Mouse (Mus musculus) ovary, adult 18-20 months (tissue): ENCODE measurements around the gene Ywhae.

Source experiments
- DNase-seq: peaks from one replicate; pipeline ENCODE4 v3.0.0; 2022; ENCODE audit warnings: low spot score, mixed read lengths

The Ywhae gene

DNA sequence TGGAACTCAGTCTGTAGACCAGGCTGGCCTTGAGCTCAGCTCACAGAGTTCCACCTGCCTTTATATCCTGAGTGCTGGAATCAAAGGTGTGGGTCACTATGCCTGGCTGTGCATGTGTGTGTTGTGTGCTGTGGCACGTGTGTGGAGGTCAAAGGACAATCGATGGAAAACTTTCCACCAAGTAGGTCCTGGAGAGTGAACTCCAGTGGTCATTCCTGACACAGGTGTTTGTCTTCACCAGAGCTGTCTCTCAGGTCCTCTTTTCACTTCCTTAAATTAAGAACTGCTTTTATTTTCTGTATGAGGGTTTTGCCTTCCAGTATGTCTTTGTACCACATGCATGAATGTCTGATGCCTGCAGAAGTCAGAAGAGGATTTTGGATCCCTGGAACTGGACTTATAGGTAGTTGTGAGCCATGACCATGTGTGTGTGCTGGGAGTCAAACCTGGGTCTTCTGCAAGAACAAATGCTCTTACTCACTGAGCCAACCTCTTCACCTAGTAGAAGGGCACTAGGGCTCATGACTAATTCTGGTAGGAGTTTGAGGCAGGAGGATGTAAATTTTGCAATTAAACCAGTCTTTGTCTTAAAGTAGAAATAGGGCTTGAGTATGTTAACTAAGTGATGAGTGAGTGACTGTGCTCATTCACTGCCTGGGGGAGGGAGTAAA lies 5.3 kb downstream of the Ywhae start:
- no peak for DNase-seq

DNA sequence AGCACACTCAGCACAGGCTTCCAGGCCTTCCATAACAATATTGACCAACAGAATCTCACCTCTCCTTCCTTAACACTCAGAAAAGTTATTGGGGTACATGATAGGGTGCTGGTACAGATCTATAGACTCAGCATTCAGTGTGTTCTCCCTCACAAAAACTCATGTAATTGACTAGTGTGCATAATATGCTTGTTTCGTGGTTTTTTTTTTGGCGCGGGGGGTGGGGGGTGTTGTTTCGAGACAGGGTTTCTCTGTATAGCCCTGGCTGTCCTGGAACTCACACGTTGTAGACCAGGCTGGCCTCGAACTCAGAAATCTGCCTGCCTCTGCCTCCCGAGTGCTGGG lies 5.8 kb downstream of the Ywhae start:
- no peak for DNase-seq

DNA sequence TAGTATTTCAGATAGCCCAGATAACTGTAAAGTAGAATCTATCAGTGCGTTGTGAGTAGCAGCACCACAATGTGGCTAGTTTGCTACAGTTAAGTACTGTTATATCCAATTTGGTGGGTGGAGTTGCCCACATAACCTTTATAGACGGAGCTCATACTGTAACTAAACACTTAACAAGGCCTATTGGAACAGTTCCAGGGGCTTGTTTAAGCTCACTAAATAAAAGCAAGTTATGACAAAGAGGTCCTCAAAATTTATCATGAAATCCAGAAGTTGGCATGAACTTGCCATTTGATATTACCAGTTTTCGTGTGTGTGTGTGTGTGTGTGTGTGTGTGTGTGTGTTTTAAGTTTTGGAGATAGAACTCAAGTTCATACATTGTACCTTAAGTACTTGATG lies 7.5 kb downstream of the Ywhae start:
- no peak for DNase-seq

DNA sequence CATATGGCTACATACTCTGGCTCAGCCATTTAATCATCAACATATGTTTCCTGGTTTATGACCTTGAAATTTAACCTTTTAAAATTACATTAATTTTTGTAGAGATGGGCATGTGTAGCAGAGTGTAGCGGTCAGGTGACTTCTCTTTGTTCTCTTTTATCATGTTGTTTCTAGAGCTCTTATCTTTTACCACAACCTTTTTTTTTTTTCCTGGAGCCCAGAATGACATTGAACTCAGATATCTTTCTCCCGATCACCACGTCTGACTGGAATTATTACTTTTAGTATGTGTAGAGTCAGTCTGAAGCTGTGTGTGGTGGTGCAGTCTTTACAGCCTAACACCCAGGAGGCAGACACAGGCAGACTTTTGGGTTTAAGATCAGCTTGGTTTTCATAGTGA lies 8.9 kb downstream of the Ywhae start:
- no peak for DNase-seq

DNA sequence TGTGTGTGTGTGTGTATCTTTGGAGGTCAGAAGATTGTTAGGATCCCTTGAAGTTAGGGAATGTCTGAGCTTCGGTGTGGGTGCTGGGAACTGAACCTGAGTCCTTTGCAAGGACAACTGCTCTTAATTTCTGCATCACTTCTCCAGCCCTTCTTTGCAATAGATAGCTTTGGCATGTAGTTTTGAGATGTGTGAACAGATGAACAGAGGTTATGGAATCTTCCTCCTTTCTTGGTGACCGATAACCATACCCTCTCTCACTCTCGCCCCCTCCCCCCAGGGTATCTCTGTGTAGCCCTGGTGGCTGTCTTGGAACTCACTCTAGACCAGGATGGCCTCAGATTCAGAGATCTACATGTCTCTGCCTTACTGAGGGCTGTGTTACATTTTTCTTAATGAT lies 12.1 kb downstream of the Ywhae start:
- no peak for DNase-seq

DNA sequence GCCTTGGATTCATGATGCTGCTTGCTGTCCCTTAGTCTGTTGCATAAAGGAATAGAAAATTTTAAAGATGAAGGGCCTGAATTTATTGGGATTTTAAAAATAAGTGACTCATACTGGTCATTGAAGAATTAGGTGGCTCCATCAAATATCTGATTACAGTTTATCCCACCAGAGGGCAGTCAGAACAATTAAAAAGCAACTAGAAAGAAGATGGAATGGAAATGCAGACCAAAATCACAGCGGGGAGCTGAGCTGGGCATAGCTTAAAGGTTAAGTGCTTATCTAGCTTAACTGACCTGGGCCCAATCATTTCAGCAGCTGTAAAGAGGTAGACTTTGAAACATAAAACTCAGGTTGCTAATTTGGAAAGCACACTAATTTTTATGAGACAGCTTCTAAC lies 17.9 kb downstream of the Ywhae start:
- no peak for DNase-seq

DNA sequence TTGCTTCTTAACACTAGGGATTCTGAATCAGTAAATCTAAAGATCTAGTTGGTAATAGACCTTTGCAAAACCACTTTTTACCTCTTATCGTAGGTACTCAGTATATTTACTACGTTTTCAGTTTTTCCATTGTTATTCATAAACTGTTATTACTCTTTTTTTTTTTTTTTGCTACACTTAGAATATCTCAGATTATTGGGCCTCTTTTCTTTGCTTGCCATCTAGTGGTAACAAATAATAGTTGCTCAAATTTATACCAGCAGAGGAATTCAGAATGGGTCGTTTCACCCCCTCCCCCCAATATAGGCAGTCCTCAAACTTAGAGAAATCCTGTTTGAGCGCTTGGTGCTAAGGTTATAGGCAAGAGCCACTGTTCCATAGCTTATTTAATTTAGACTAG lies 18.4 kb downstream of the Ywhae start:
- DNase-seq: no peak

DNA sequence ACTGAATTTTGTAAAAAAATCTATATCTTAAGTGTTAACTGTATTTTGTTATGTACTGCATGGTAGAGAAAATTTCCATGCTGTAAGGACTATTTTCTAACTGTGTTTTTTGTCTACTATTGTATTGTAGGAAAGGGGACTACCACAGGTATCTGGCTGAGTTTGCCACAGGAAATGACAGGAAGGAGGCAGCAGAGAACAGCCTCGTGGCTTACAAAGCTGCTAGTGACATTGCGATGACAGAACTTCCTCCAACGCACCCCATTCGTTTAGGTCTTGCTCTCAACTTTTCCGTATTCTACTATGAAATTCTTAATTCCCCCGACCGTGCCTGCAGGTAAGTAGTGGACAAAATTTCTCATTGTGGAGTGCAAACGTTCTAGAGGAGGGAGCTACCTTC lies 24.0 kb downstream of the Ywhae start:
- DNase-seq: no peak

DNA sequence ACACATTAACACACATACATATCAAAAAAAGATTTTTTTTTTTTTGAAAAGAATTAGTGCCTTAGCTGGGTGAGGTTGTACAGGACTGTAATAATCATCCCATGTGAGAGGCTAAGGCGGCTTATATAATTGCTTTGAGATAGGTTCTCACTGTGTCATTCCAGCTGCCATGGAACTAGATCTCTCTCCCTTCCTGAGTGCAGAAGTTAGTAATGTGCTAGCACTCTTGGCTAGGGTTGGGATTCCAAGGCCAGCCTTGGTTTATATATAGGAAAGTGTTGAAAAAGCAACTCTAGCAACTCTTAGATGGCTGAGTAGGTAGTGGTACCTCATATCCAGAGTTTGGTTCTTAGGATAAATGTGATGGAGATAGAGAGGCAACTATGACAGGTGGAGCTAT lies 25.9 kb downstream of the Ywhae start:
- no peak for DNase-seq

DNA sequence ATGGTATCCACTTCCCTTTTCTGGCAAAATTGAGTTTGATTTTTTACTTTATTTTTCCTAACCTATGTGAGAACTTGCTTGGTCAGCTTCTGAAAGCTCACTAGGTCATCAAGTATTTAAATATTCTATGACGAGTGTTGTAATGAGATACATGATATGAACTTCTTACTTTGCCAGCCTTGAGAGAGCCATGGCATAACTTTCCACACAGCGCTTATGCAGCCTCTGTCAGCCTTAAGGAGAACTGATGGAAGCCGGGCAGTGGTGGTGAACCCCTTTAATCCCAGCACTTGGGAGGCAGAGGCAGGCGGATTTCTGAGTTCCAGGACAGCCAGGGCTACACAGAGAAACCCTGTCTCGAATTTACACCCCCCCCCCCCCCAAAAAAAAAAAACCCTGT lies 28.1 kb downstream of the Ywhae start:
- no peak for DNase-seq

DNA sequence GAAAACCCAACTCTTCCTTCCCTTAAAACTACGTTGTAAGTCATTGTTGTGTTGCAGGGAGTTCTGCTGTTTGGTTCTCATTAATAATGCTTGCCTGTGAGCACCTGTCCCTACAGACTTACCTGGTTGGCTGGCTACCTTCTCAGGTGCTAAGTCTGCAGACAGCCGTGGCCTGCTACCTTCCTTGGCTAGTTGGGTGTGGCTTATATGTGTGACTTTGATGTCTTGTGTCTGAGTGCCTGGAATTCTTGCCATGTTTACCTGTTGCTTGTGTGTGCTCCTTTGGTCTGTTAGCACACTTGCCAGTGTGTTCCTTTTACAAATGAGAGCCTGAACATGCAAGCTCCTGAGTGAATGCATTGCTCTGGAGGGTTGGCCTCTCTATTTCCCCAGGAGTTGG lies 30.0 kb downstream of the Ywhae start:
- no peak for DNase-seq

DNA sequence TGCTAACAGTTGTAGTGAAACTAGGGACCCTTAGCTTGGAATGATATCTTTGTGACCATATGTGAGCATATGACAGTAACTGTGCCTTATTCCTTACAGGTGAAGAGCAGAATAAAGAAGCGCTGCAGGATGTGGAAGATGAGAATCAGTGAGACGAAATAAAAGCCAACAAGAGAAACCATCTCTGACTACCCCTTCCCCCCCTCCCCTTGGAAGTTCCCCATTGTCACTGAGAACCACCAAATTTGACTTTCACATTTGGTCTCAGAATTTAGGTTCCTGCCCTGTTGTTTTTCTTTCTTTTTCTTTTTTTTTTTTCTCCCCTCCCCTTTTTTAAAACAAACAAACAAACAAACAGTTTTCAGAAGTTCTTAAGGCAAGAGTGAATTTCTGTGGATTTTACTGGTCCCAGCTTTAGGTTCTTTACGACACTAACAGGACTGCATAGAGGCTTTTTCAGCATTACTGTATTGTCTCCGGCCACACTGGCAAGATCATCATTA lies 31.9 kb downstream of the Ywhae start:
- no peak for DNase-seq

DNA sequence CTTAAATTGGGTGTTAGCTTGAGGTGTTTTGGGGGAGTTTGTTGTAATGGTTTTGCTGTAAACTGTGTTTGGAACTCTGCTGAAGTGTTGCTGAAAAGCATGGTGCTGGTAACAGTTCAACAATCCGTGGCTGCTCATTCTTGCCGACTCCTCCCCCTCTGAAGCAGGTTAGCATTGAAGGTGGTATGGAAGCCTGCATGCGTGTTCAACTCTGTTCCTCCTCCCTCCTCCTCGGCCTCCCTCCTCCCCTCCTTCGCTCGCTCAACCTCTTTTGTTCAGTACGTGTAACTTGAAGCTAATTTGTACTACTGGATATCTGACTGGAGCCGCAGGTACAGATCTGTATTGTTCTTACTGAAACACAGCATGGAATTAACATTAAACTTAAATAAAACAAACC lies 32.5 kb downstream of the Ywhae start:
- DNase-seq: no peak

DNA sequence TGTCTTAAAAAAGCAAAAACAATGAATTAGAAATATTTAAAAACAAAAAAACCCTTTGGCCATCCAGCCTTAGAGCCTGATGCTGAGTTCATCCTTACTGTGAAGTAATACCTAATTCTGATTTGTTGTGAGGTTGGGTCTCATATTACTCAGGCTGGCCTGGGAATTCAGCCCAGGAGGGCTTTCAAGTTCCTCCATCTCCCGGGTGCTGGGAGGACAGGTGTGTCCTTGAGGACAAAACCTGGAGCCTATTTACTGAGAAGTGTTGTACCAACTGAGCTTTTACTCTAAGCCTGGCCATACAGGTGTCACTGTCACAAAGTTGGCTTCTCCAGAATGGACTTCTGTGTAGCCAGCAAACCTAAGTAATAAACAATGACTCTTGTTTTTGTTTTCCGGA lies 34.3 kb downstream of the Ywhae start:
- DNase-seq: no peak

DNA sequence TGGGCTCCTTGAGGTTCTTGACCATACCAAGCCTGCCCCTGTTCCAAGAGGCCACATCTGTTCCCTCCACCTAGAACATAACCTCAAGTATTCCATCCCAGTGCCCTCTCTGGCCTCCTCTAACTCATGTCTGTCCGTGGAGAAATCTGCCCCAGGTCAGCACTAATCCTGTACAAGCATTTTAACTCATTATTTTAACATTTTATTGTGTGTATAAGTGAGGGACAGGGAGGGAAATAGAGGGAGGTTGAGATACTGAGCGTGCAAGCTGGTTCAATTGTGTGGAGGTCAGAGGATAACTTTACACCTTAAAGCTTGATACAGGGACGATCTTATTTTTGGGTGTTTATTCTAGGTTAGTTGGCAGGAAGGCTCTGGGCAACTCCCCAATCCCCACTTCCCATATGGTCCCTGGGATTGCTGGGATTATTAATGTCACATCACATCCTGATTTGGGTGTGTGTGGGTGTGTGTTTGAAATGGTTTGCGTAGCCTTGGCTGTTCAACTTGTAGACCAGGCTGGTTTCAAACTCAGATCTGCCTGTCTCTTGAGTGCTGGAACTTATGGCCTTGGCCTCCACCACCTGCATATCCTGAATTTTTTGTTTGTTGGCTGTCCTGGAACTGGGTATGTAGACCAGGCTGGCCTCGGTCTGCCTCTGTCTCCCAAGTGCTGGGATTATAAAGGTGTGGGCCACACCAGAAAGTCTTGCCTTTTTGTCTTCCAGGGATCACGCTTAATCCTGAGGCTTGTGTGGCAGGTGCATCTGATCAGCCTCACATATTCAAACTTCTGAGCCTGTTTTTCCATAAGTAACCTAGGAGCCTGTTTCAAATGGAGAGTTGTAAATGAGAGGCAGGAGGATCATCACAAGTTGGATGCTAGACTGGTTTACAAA lies 35.7 kb downstream of the Ywhae start:
- no peak for DNase-seq

DNA sequence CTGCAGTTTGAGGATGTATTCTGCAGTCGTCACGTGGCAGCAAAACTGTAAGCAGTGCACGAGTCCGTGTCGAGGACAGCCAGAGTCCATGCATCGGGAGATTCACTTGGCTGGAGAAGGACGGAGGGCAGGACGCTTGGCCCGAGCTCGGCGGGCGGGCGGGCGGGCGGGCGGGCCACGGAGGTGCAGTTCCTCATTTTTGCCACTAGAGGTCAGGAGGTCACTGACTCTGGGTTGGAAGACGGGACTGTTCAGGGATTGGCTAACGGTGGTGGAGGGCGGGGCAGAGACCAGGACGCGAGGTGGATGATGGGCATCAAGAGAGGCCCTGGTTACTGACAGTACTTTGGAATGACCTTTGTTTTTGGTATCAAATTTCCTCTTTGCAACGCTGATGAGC lies 36.5 kb downstream of the Ywhae start:
- DNase-seq: peak; percentile 84

DNA sequence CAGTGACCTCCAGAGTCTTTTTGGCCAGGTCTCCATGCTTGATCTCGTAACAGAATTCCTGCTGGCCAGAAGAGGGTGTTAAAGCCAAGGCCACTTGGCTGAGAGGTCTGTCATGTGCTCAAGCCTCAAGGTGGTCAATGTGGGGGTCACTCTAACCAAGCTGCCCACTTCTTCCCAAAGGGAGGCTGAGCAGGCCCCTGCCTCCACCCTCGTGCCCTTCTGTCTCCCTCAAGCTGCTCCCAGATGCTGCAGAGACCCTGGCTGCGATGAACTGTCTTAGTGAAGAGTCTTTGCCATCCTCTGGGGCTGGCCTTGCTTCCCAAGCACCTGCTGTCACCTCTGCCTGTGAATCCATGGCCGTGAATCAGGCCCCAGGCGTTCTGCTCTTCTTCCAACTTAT lies 39.9 kb downstream of the Ywhae start:
- DNase-seq: no peak

DNA sequence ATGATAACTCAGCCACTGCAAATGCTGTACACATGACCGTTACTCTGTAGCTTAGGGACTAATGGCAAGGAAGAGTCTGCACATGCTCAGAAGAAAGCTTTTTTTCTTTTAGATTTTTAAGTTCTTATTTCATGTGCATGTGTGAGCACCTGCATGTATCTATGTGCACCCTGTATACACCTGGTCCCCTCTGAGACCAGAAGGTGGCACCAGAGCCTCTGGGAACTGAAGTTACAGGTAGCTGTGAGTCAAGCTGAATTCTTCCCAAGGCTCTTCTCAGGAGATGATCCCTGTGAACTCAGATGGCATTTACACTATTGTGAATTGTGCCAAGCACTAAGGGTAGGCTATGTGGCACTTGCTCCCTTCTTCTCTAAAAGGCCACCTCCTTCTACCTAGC lies 43.2 kb downstream of the Ywhae start:
- DNase-seq: no peak

DNA sequence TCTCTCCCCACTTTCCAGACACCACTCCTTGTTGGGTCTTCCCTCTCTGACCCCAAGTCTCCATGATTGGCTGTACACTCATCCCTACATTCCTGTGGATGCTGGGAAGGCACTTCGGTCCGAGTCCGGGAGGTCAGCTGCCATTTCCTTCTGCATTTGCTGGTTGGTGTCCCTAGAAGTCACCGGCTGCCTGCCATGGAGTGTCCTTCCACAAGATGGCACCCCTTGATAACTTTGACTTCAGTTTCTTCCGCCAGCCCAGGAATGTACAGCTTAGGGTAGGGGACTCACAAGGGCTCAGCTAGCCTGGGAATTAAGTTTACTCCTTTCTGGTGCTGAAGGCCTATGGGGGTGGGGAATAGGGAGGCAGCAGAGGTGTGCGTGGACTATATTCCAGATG lies 49.2 kb downstream of the Ywhae start:
- DNase-seq: peak; percentile 39

DNA sequence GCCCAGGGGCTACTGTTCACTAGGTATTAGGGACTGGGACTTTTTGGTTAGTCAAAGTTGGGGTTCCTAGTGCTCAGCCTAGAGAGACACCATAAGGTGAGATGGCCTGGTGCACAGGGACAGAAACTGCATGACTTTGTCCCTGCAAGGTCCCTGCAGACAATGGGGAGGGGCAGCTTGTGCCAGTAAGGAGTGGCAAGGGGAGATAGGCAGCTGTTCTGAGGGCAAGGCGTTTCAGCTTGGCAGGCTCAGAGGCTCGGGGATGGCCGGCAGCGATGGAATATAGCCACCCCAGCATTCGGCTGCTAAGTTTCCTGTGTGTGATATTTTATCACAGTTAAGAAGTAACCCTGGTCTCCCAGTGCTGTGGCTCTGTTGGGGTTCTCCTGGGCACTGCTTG lies 51.1 kb downstream of the Ywhae start:
- no peak for DNase-seq

DNA sequence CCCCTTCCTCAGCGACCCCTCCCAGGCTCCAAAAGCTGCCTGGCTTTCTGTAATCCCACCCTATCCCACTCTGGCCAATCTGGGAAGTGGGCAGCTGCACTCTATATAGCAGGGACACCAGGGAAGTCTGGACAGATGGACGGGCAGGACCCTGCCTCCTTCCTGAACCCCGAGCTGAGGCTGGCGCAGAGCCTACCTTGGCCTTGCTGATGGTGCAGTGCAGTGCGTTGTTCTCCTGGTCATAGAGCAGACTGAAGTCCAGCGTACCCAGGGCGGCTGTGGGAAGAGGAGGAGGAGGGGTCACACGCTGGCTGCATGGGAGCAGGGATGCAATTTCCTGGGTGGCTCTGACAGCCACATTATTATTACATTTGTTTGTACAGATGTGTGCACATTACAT lies 53.2 kb downstream of the Ywhae start:
- DNase-seq: no peak

DNA sequence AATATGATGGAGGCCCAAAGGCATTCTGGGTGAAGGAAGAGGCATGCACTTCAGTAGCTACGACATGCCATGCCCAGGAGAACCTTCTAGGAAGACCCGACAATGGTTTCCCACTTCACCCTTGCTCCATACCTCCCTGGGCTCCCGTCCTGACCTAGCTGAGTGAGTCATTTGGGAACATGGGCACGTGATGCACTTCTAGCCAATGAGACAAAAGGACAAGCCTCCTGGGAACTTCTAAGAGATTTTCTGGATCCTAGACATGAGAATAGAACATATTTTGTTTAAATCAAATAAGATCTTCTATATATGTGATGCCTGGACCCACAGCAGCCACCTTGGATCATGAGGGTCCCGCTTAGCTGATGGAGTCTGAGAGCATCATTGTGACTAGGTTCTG lies 59.9 kb downstream of the Ywhae start:
- no peak for DNase-seq

DNA sequence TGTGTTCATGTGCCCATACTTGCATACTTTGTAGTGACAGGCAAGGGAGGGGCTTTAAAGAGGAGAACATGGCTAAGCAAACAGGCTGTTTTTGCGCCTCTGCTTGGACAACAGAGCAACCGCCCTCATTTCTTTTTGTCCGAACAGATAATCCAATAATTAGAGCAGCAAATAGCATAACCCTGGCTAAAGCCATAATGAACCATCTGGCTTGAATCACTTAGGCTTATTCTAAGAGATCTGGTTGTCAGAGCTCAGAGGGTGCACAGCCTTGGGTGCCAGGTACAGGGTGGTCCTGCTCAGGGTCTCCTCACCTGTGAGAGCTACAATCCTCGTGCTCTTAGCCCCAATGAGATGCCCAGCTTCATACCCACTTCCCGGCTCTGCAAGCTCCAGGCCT lies 60.7 kb downstream of the Ywhae start:
- DNase-seq: no peak
